Mouse (Mus musculus): ENCODE results near the gene Mtor.

DNA sequence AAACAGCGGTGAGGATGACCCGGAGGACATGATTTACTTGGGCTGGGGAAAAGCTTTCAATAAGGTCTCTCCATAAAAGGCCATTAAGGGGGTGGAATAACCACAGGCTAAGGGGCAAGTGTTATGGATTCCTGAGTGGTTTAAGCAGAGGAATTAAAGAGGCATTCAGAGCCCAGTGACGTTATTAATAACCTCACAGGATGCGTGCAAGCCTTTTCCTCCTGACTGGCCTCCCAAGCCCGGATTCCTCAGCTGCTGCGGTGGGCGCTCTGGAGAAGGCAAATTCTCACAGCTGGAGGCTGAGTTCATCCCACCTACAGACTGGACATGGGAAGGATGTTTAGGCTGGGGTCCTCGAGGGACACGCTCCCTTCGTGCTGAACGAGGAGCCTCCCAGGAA is 43.7 kb upstream of the Mtor start:
- TF ChIP-seq CTCF (IDR thresholded peaks at IDR 0.05; ENCODE audit: low read depth) (no peak), EP300 (optimal IDR thresholded peaks at IDR 0.05) (no peak)
